Mouse (Mus musculus): Measurements from ENCODE around the gene Polr2a. TPM values are rescaled to one million over a fixed set of nuclear protein-coding genes. Genes with fewer than 3 reads are reported as not detected.
A peak's percentile ranks its signal among the peaks of the same experiment; 100 is the strongest.
"Not testable (repeated sequence)": the region's sequence is repeated elsewhere in the genome, so short reads cannot be mapped to it uniquely, and the experiment has no call there.

Polr2a gene
- polyA plus RNA-seq, 1 experiment from 2014 or later: 20.1 TPM

DNA sequence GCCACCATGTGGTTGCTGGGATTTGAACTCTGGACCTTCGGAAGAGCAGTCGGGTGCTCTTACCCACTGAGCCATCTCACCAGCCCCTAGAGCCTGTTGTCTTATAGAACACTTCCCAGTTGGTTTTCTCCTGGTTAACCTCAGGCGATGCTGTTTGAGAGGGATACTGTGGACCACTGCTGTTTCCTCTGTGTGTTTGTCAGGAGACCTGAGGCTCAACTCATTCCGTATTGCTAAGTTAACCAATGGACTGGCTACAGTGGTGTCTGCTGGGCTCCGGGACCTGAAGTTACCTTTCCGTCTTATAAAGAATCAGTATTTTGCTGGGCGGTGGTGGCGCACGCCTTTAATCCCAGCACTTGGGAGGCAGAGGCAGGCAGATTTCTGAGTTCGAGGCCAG, 55.6 kb downstream of the Polr2a start:
- ATAC-seq (ENCODE audit: insufficient number of reproducible peaks, insufficient read depth, low FRiP score, low read depth); H3K27me3 ChIP-seq (ENCODE audit: control insufficient read depth, insufficient read depth, low read length); H3K9me3 ChIP-seq (ENCODE audit: control insufficient read depth, low read length); H3K36me3 ChIP-seq (ENCODE audit: control insufficient read depth, insufficient read depth, low read length); H3K27ac ChIP-seq (replicated peaks in 1 of 2; ENCODE audit: control insufficient read depth in 1 of 2, insufficient read depth in 1 of 2, low read depth in 2 of 2, low read length in 2 of 2); H3K9ac ChIP-seq (ENCODE audit: low read length); H3K4me3 ChIP-seq (ENCODE audit: control insufficient read depth in 1 of 2, insufficient read depth in 1 of 2, low read depth in 1 of 2, low read length in 2 of 2); H3K4me2 ChIP-seq (ENCODE audit: low read length): not testable (repeated sequence)
- WGBS: 90% methylated on average over 10 of the region's 10 CpGs
- H3K4me1 ChIP-seq (ENCODE audit: control insufficient read depth in 2 of 2, insufficient read depth in 2 of 2, low read length in 2 of 2): peaks cover 5 to 12% of the 10 kb centered on the region in 2 experiments; a peak in 3 of 4 replicates

DNA sequence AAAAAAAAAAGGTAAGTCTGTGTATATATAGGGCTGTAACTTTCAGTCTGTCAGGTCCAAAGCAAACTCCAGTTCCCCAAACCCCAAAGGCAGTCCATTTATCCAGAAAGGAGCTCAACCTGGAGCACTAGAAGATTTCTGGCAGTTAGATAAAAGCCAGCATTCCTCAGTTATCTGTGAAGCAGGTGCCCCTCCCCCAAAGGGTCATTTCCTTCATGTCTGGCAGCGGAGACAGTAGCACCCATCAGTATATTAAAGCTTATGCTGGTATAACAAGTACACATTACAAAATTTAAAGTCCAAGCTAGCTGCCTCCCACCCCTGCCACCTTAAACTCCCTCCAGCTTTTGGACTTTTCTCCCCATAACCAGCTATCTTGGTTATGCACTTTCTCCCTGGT, 58.8 kb downstream of the Polr2a start:
- no peak overlapping the region for H3K27ac ChIP-seq (replicated peaks in 1 of 2; ENCODE audit: control insufficient read depth in 1 of 2, insufficient read depth in 1 of 2, low read depth in 2 of 2, low read length in 2 of 2)
- 9% methylated on average over 1 of the region's 1 CpGs for WGBS
- no peak for ATAC-seq (ENCODE audit: insufficient number of reproducible peaks, insufficient read depth, low FRiP score, low read depth)

DNA sequence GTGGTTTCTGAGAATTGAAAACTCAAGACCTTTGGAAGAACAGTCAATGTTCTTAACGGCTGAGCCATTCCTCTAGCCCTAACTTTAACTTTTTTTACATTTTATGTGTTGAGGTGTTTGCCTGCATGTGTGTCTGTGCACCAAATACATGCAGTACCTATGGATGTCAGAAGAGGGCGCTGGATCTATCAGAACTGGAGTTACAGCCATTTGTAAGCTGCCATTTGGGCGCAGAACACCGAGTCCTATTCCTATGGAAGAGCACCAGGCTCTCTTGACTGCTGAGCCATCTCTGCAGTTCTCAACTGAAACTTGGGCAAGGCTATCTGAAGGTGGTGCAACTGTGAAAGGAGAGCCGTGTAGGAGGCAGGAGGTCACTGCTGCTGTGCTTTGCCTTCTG, 59.9 kb downstream of the Polr2a start:
- H3K4me2 ChIP-seq (ENCODE audit: low read length): no peak overlapping the region
- no peaks in the 10 kb centered on the region for H3K27me3 ChIP-seq (ENCODE audit: control insufficient read depth, insufficient read depth, low read length)
- WGBS: 68% methylated on average over 5 of the region's 5 CpGs
- H3K9me3 ChIP-seq (ENCODE audit: control insufficient read depth, low read length): no peaks in the 10 kb centered on the region
- no peak for ATAC-seq (ENCODE audit: insufficient number of reproducible peaks, insufficient read depth, low FRiP score, low read depth)
- H3K27ac ChIP-seq (replicated peaks in 1 of 2; ENCODE audit: control insufficient read depth in 1 of 2, insufficient read depth in 1 of 2, low read depth in 2 of 2, low read length in 2 of 2): no peak overlapping the region
- H3K4me3 ChIP-seq (ENCODE audit: control insufficient read depth in 1 of 2, insufficient read depth in 1 of 2, low read depth in 1 of 2, low read length in 2 of 2): no peak overlapping the region
- no peak overlapping the region for H3K9ac ChIP-seq (ENCODE audit: low read length)
- no peaks in the 10 kb centered on the region for H3K36me3 ChIP-seq (ENCODE audit: control insufficient read depth, insufficient read depth, low read length)
- H3K4me1 ChIP-seq (ENCODE audit: control insufficient read depth in 2 of 2, insufficient read depth in 2 of 2, low read length in 2 of 2): peaks cover 12 to 24% of the 10 kb centered on the region in 2 experiments

More for the DNA sequence above, 58.8 kb downstream of the Polr2a start:
- Histone ChIP-seq H3K36me3 (ENCODE audit: control insufficient read depth, insufficient read depth, low read length) (no peaks in the 10 kb centered on the region), H3K4me1 (ENCODE audit: control insufficient read depth in 2 of 2, insufficient read depth in 2 of 2, low read length in 2 of 2) (peaks cover 12 to 23% of the 10 kb centered on the region in 2 experiments), H3K9me3 (ENCODE audit: control insufficient read depth, low read length) (no peaks in the 10 kb centered on the region), H3K4me2 (ENCODE audit: low read length) (no peak overlapping the region), H3K27me3 (ENCODE audit: control insufficient read depth, insufficient read depth, low read length) (no peaks in the 10 kb centered on the region), H3K4me3 (ENCODE audit: control insufficient read depth in 1 of 2, insufficient read depth in 1 of 2, low read depth in 1 of 2, low read length in 2 of 2) (no peak overlapping the region), H3K9ac (ENCODE audit: low read length) (no peak overlapping the region)

DNA sequence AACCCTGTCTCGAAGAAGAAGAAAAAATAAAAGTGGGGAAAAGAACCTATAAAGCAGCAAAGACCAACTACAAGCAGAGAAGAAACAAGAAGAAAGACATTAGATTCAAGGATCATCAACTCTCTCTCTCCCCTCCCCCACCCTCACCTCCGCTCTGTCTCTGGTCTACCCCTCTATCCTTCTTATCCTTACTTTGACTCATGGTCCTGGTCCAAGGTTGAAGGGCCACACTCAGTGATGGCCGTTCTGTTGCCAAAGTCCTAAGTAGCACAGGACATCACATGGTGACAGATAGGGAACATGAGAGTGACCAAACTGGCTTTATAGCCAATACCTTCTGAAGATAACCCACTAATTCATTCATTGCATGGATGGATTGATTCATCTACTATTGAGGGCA, 61.0 kb downstream of the Polr2a start:
- H3K27me3 ChIP-seq (ENCODE audit: control insufficient read depth, insufficient read depth, low read length): no peaks in the 10 kb centered on the region
- 80% methylated on average over 3 of the region's 3 CpGs for WGBS
- H3K4me3 ChIP-seq (ENCODE audit: control insufficient read depth in 1 of 2, insufficient read depth in 1 of 2, low read depth in 1 of 2, low read length in 2 of 2): no peak overlapping the region
- H3K4me2 ChIP-seq (ENCODE audit: low read length): no peak overlapping the region
- no peak overlapping the region for H3K9ac ChIP-seq (ENCODE audit: low read length)
- no peaks in the 10 kb centered on the region for H3K36me3 ChIP-seq (ENCODE audit: control insufficient read depth, insufficient read depth, low read length)
- H3K4me1 ChIP-seq (ENCODE audit: control insufficient read depth in 2 of 2, insufficient read depth in 2 of 2, low read length in 2 of 2): peaks cover 14 to 27% of the 10 kb centered on the region in 2 experiments
- no peak for ATAC-seq (ENCODE audit: insufficient number of reproducible peaks, insufficient read depth, low FRiP score, low read depth)
- no peaks in the 10 kb centered on the region for H3K9me3 ChIP-seq (ENCODE audit: control insufficient read depth, low read length)
- no peak overlapping the region for H3K27ac ChIP-seq (replicated peaks in 1 of 2; ENCODE audit: control insufficient read depth in 1 of 2, insufficient read depth in 1 of 2, low read depth in 2 of 2, low read length in 2 of 2)

DNA sequence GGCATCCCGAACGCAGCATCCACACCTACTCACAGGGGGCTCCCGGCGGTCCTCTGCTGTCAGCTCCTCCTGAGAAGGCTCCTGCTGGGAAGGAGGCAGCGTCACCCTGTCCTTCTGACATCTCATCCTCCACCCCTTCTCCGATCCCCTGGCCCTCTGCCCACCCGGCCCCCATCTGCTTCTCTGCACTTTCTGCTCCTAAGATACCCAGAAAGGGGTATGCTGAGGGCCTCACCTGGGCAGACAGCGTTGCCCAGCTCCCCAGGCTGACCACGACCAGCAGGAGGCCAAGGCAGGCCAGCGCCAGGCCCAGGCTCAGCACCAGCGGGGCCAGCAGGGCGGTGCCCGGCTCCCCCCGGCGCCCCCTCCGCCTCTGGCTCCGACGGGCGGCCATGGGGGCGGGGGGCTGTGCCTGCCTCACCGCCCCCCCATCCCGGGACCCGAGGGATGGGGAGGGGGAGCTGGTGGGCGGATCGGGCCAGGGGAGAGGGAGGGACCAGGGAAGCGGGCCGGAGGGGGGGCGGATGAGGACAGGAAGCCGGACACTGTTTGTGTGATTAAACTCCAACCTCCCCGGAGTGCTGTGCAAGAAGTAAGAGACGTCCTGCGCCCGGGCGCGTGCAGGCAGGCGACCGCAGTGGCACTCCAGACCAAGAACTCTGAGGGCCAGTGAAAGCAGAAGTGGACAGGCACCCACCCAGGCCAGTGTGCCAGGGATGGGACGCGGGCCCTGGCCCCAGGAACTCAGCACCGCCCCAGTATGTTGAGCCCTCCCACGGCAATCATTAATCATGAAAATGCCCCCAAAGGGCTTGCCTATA, 62.9 kb downstream of the Polr2a start, which contains the start of the genes Tnfsf12 and Tnfsfm13:
Gene Tnfsf12, minus strand, starts transcription at position 489 of the 821 bp plus-strand sequence.
Gene Tnfsfm13, minus strand, starts transcription at position 738 of the 821 bp plus-strand sequence.
- Histone ChIP-seq H3K27ac (replicated peaks in 1 of 2; ENCODE audit: control insufficient read depth in 1 of 2, insufficient read depth in 1 of 2, low read depth in 2 of 2, low read length in 2 of 2) (peak within 1 kb of the TSS; percentile 64 to 77), H3K4me1 (ENCODE audit: control insufficient read depth in 2 of 2, insufficient read depth in 2 of 2, low read length in 2 of 2) (peaks cover 14 to 27% of the 10 kb centered on the region in 2 experiments), H3K36me3 (ENCODE audit: control insufficient read depth, insufficient read depth, low read length) (no peaks in the 10 kb centered on the region), H3K9me3 (ENCODE audit: control insufficient read depth, low read length) (no peaks in the 10 kb centered on the region), H3K4me3 (ENCODE audit: control insufficient read depth in 1 of 2, insufficient read depth in 1 of 2, low read depth in 1 of 2, low read length in 2 of 2) (peak within 1 kb of the TSS; percentile 57 to 60), H3K4me2 (ENCODE audit: low read length) (peak within 1 kb of the TSS; percentile 93), H3K27me3 (ENCODE audit: control insufficient read depth, insufficient read depth, low read length) (no peaks in the 10 kb centered on the region), H3K9ac (ENCODE audit: low read length) (peak within 1 kb of the TSS; percentile 85)
- peak; percentile 73 for ATAC-seq (ENCODE audit: insufficient number of reproducible peaks, insufficient read depth, low FRiP score, low read depth)
- whole genome bisulfite sequencing: 2% methylated on average over 26 of the region's 41 CpGs

DNA sequence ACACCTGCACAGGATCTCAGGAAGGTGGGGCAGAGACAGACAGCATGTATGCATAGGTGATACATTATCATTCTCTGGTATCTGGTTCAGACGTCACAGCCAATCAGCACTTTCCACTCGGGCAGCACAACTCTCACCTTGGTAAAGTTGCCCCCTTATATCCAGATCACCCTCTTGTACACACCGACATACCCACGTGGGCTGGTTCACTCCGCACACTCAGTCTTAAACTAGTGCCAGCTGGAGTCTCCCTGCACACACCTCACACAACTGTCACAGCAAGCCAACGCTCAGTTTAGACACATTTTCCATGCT, 63.4 kb downstream of the Polr2a start:
- no peaks in the 10 kb centered on the region for H3K36me3 ChIP-seq (ENCODE audit: control insufficient read depth, insufficient read depth, low read length)
- H3K9ac ChIP-seq (ENCODE audit: low read length): peak overlapping the region; percentile 85
- no peaks in the 10 kb centered on the region for H3K27me3 ChIP-seq (ENCODE audit: control insufficient read depth, insufficient read depth, low read length)
- WGBS: 26% methylated on average over 6 of the region's 6 CpGs
- peak overlapping the region in 1 of 2 experiments; percentile 64; a peak in 1 of 4 replicates for H3K27ac ChIP-seq (replicated peaks in 1 of 2; ENCODE audit: control insufficient read depth in 1 of 2, insufficient read depth in 1 of 2, low read depth in 2 of 2, low read length in 2 of 2)
- ATAC-seq (ENCODE audit: insufficient number of reproducible peaks, insufficient read depth, low FRiP score, low read depth): 0 out of 2 replicates have a peak, but pooled peaks have one; percentile 2
- peaks cover 14 to 23% of the 10 kb centered on the region in 2 experiments for H3K4me1 ChIP-seq (ENCODE audit: control insufficient read depth in 2 of 2, insufficient read depth in 2 of 2, low read length in 2 of 2)
- no peaks in the 10 kb centered on the region for H3K9me3 ChIP-seq (ENCODE audit: control insufficient read depth, low read length)
- peak overlapping the region; percentile 93 for H3K4me2 ChIP-seq (ENCODE audit: low read length)
- H3K4me3 ChIP-seq (ENCODE audit: control insufficient read depth in 1 of 2, insufficient read depth in 1 of 2, low read depth in 1 of 2, low read length in 2 of 2): peak overlapping the region; percentile 57 to 60

DNA sequence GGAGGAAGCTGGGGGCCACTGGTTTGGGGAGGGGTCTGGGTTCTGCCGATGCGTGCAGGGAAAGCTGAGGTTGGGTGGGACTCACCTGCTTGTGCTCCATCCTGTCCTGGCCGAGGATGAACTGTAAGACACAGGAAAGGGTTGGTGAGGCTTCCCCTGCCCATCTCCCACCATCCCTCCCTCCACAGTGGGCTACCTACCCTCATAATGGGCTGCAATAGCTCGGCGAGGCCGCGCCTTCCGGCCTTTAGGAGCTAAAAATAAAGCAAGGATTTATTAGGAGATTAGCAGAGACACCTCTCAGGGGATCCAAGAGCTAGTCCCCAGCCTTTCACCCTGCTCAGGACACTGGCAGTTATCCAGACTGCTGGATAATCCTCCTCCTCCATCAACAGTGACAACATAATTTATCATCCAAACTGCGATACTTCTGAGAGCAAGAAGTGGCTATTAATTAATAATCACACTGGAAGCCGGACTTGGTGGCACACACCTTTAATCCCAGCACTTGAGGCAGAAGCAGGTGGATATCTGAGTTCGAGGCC, 64.9 kb downstream of the Polr2a start:
- Histone ChIP-seq H3K9me3 (ENCODE audit: control insufficient read depth, low read length) (no peaks in the 10 kb centered on the region), H3K27me3 (ENCODE audit: control insufficient read depth, insufficient read depth, low read length) (no peaks in the 10 kb centered on the region), H3K27ac (replicated peaks in 1 of 2; ENCODE audit: control insufficient read depth in 1 of 2, insufficient read depth in 1 of 2, low read depth in 2 of 2, low read length in 2 of 2) (no peak overlapping the region), H3K4me3 (ENCODE audit: control insufficient read depth in 1 of 2, insufficient read depth in 1 of 2, low read depth in 1 of 2, low read length in 2 of 2) (no peak overlapping the region), H3K4me2 (ENCODE audit: low read length) (no peak overlapping the region), H3K4me1 (ENCODE audit: control insufficient read depth in 2 of 2, insufficient read depth in 2 of 2, low read length in 2 of 2) (peaks cover 10 to 16% of the 10 kb centered on the region in 2 experiments), H3K36me3 (ENCODE audit: control insufficient read depth, insufficient read depth, low read length) (no peaks in the 10 kb centered on the region), H3K9ac (ENCODE audit: low read length) (no peak overlapping the region)
- no peak for ATAC-seq (ENCODE audit: insufficient number of reproducible peaks, insufficient read depth, low FRiP score, low read depth)
- WGBS: 41% methylated on average over 11 of the region's 11 CpGs

Measured in heart, embryonic 14.5 days (tissue).